Mouse (Mus musculus): ENCODE measurements at regions not wholly inside any gene's neighbourhood (a gene's known extent, or its start where the extent isn't known, plus 50 kb on each side); places are given as distances from the start of the nearest gene placed in this dataset.

DNA sequence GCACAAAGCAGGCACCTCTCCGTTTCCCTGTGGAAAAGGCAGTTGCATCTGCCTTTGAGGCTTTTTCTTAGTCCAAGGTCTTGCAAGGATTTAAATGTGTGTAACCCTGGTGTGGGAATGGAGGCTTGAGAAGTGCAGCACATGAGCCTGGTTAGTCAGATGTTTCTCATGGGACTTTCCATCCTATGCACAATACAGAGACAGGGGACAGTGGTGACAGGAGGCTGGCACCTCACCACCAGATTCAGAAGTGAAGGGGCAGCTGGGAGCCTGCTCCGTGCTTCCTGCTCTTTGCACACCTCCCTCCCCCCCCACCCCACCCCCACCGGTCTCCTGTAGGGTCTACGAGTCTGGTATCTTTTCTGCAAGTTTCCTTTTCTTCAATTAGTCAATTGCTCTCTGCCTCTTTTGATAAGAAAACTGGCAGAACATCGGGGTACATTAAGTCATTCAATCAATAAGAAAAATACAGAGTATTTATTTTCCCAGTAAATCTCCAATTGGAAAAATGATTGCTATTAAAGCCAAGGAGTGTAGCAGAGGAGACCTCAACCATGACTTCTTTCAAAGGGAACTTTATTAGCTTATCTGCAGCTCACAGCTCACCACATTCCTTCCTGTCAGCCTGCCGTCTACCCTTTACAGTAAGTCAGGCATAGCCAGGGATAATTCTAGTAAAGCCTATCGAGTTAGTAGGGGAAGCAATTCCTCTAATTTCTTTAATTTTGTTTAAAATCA is 68.1 kb upstream of the Dph5 start:
- TF ChIP-seq POLR2A (IDR thresholded peaks at IDR 0.05; ENCODE audit: insufficient read depth, low read length) (no peak), EP300 (IDR thresholded peaks at IDR 0.05; ENCODE audit: insufficient read depth, low read depth, low read length) (no peak), CTCF (IDR thresholded peaks at IDR 0.05; ENCODE audit: low read depth, low read length) (no peak)
